Mouse (Mus musculus) spleen, adult 2 months (tissue): ENCODE measurements around the gene Tmem144.

Experiments
- CTCF ChIP-seq: fragments of 200-500 bp; IDR thresholded peaks from 2 replicates; pipeline ENCODE4 v1.5.1; 2011; ENCODE audit warnings: mild to moderate bottlenecking, inconsistent platforms; ENCODE audit not compliant: insufficient read depth, insufficient read length, insufficient replicate concordance; ENCODE audit errors: extremely low read depth
- POLR2A ChIP-seq: fragments of 200-500 bp; IDR thresholded peaks from 2 replicates; pipeline ENCODE4 v1.6.1; 2011; ENCODE audit warnings: low read depth, low read length, inconsistent platforms

- no peak for TF ChIP-seq POLR2A
- no peak for TF ChIP-seq CTCF
Measured at GRCm38 (mm10) chr3:79885686-79886356, 33.2 kb upstream of the Tmem144 start.
